ENCODE assay signal across 24 mouse cellular contexts in the genomic region with DNA sequence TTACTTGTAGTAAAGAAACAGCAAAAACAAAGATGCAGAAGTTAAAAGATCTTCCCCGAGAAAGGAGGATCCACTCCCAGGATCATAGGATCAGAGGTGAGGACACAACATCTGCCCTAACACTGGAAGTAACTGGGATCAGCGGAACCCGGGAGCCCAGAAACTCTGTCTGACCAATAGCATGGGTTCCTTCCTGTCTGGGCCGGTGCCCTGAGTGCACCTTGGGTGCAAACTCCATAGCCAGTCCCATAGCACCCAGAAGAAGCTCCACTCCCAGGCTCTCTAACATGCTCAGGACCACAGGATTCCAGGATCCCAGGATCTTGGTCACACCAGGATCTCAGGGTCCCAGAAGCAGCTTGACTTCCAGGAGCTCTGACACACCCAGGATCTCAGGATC. TPM values are rescaled to one million over a fixed set of nuclear protein-coding genes. Genes with fewer than 3 reads are reported as not detected.
DNase-seq lines count a peak whose midpoint lies in the region; ATAC-seq and TF ChIP-seq lines count a peak whose summit lies in the region.
"Had no signal": no experiment of that assay in that cellular context is flagged by ENCODE, and none has a peak within 500 bp of the region (broad histone marks: within the 10 kb centered on the region; RNA-seq: fewer than 3 reads in every experiment).

No protein-coding gene starts in this region.

- no peak for TF ChIP-seq CTCF in olfactory bulb, adult 2 months (IDR thresholded peaks at IDR 0.05; ENCODE audit: insufficient read depth, low read depth, low read length)

- DNase-seq in hindbrain, embryonic 10.5 days (ENCODE audit: low spot score), result no peak
- DNase-seq in kidney, postnatal 25 days, result peak; percentile 28 to 56
- no peak for DNase-seq in kidney, postnatal 14 days
- DNase-seq in lung, postnatal 14 days, result no peak
- DNase-seq: adrenal gland, adult 2 months; adrenal gland, postnatal 14 days; cerebellum, adult 11 months; cerebellum, adult 2 months; cerebellum, adult 9-11 months; cerebellum, postnatal 25 days; forebrain, postnatal 0 days; gastrocnemius, adult 2 months; gastrocnemius, postnatal 14 days; heart, adult 18-20 months; heart, postnatal 14 days; heart, postnatal 4 days had no signal

- no peak for TF ChIP-seq POLR2A in olfactory bulb, adult 2 months (IDR thresholded peaks at IDR 0.05; ENCODE audit: insufficient read depth, low read depth, low read length)

- no peaks in the 10 kb centered on the region for H3K9me3 ChIP-seq in hindbrain, embryonic 15.5 days
- no peaks in the 10 kb centered on the region for H3K9me3 ChIP-seq in hindbrain, embryonic 10.5 days
- H3K9me3 ChIP-seq: embryonic facial prominence, embryonic 12.5 days; embryonic facial prominence, embryonic 15.5 days; heart, embryonic 13.5 days had no signal

- H3K9ac ChIP-seq in hindbrain, embryonic 15.5 days, result no peak overlapping the region
- H3K9ac ChIP-seq: embryonic facial prominence, embryonic 12.5 days; embryonic facial prominence, embryonic 15.5 days; forebrain, postnatal 0 days; heart, embryonic 13.5 days; hindbrain, embryonic 14.5 days had no signal

- ATAC-seq in hindbrain, embryonic 15.5 days (ENCODE audit: low FRiP score, low read depth), result no peak
- ATAC-seq: CD4-positive, CD25-positive, alpha-beta regulatory T cell, adult 4 months; forebrain, embryonic 14.5 days; forebrain, postnatal 0 days had no signal

- 0 out of 2 replicates have a peak overlapping the region, but pooled peaks have one; percentile 11 for H3K27ac ChIP-seq in hindbrain, embryonic 15.5 days (replicated peaks)
- H3K27ac ChIP-seq in hindbrain, embryonic 10.5 days, result no peak overlapping the region
- 0 out of 2 replicates have a peak overlapping the region, but pooled peaks have one; percentile 29 for H3K27ac ChIP-seq in olfactory bulb, adult 2 months (ENCODE audit: insufficient read depth, low read depth, low read length)
- H3K27ac ChIP-seq: embryonic facial prominence, embryonic 12.5 days; embryonic facial prominence, embryonic 15.5 days; gastrocnemius, adult 2 months; heart, embryonic 13.5 days; hindbrain, embryonic 14.5 days had no signal

- 94% methylated on average over 4 of the region's 4 CpGs for WGBS in hindbrain, embryonic 15.5 days
- 88% methylated on average over 4 of the region's 4 CpGs for WGBS in hindbrain, embryonic 10.5 days
- WGBS in olfactory bulb, adult 2 months, result 89% methylated on average over 4 of the region's 4 CpGs

- H3K4me3 ChIP-seq in hindbrain, embryonic 15.5 days, result no peak overlapping the region
- H3K4me3 ChIP-seq in hindbrain, embryonic 10.5 days, result no peak overlapping the region
- H3K4me3 ChIP-seq in olfactory bulb, adult 2 months (ENCODE audit: insufficient read depth, low read depth, low read length), result no peak overlapping the region
- H3K4me3 ChIP-seq: embryonic facial prominence, embryonic 12.5 days; embryonic facial prominence, embryonic 15.5 days; gastrocnemius, adult 2 months; heart, embryonic 13.5 days had no signal

- H3K27me3 ChIP-seq in hindbrain, embryonic 15.5 days, result no peaks in the 10 kb centered on the region
- no peaks in the 10 kb centered on the region for H3K27me3 ChIP-seq in hindbrain, embryonic 10.5 days (ENCODE audit: insufficient read depth, poor library complexity, severe bottlenecking)
- H3K27me3 ChIP-seq: embryonic facial prominence, embryonic 12.5 days; embryonic facial prominence, embryonic 15.5 days; heart, embryonic 13.5 days had no signal

- no peaks in the 10 kb centered on the region for H3K36me3 ChIP-seq in hindbrain, embryonic 15.5 days
- H3K36me3 ChIP-seq in hindbrain, embryonic 10.5 days, result peaks cover 1% of the 10 kb centered on the region; the same call in 1 of the 2 replicates
- H3K36me3 ChIP-seq: embryonic facial prominence, embryonic 12.5 days; embryonic facial prominence, embryonic 15.5 days; heart, embryonic 13.5 days had no signal

- H3K4me1 ChIP-seq in hindbrain, embryonic 15.5 days (replicated peaks), result peaks cover 33% of the 10 kb centered on the region
- peaks cover 37% of the 10 kb centered on the region for H3K4me1 ChIP-seq in hindbrain, embryonic 10.5 days (replicated peaks)
- peaks cover 4% of the 10 kb centered on the region for H3K4me1 ChIP-seq in olfactory bulb, adult 2 months (ENCODE audit: control insufficient read depth, insufficient read depth, low read length)
- H3K4me1 ChIP-seq: embryonic facial prominence, embryonic 15.5 days had no signal

- H3K4me2 ChIP-seq in hindbrain, embryonic 15.5 days, result no peak overlapping the region
- H3K4me2 ChIP-seq: embryonic facial prominence, embryonic 12.5 days; embryonic facial prominence, embryonic 15.5 days; heart, embryonic 13.5 days; hindbrain, embryonic 14.5 days had no signal

RNA-seq across cellular contexts. Expression of a gene that starts 13.0 kb away (rescaled TPM):
- polyA plus RNA-seq in hindbrain, embryonic 15.5 days (2015; fragmentation: Nextera tagmentation; extraction: Ambion mirVana), result 4.5 and 6.3 TPM in 2 replicates
- 7.2 and 7.7 TPM in 2 replicates for polyA plus RNA-seq in hindbrain, embryonic 10.5 days (2016; fragmentation: Nextera tagmentation; extraction: Ambion mirVana)
- 44.8 TPM in 1 of 2 replicates, not detected in the other for polyA plus RNA-seq in olfactory bulb, adult 2 months (2012; ENCODE audit: insufficient read depth, insufficient read length, low replicate concordance, missing spikeins)

Comparison
In these comparisons a context has a peak if more than half of its experiments do, and no peak if none do; other contexts are left out.
1. DNase-seq: peak in kidney, postnatal 25 days (2 of 2); none in hindbrain, embryonic 10.5 days (single experiment), kidney, postnatal 14 days (single experiment) and lung, postnatal 14 days (single experiment).